Mouse (Mus musculus) hindlimb bud, embryonic 11.5 days (tissue): ENCODE data around the gene Sprn.

Source experiments
- DNase-seq: peaks from one replicate; pipeline ENCODE4 v3.0.0-alpha.2; 2012; ENCODE audit warnings: low read depth, low spot score; ENCODE audit errors: extremely low spot score

The Sprn gene

GRCm38 (mm10) chr7:140154218-140154927 is at the start of gene Sprn:
Gene Sprn (minus strand): TSS chr7:140154877.
- no peak for DNase-seq

- no peak for DNase-seq
These were observed 46.4 kb upstream of the Sprn start for GRCm38 (mm10) chr7:140201090-140201489.

GRCm38 (mm10) chr7:140196002-140196401 is 41.3 kb upstream of the Sprn start:
- DNase-seq = no peak

- no peak for DNase-seq
These were observed 39.4 kb upstream of the Sprn start for GRCm38 (mm10) chr7:140194031-140194430.

- no peak for DNase-seq
These were observed 38.2 kb upstream of the Sprn start for GRCm38 (mm10) chr7:140192851-140193250.

- no peak for DNase-seq
These were observed 37.8 kb upstream of the Sprn start for GRCm38 (mm10) chr7:140192445-140192844.

GRCm38 (mm10) chr7:140190435-140190834 is 35.8 kb upstream of the Sprn start:
- DNase-seq = no peak

GRCm38 (mm10) chr7:140188391-140189328 is 34.0 kb upstream of the Sprn start:
- DNase-seq = peak; percentile 26

GRCm38 (mm10) chr7:140187721-140188390 is 33.2 kb upstream of the Sprn start:
- DNase-seq = no peak

- DNase-seq = no peak
These were observed 32.3 kb upstream of the Sprn start for GRCm38 (mm10) chr7:140186646-140187620.

- no peak for DNase-seq
These were observed 29.5 kb upstream of the Sprn start for GRCm38 (mm10) chr7:140184206-140184605.

- DNase-seq = no peak
These were observed 26.0 kb upstream of the Sprn start for GRCm38 (mm10) chr7:140180692-140181091.

- DNase-seq = no peak
These were observed 24.5 kb upstream of the Sprn start for GRCm38 (mm10) chr7:140179176-140179575.

GRCm38 (mm10) chr7:140172936-140173335 is 18.3 kb upstream of the Sprn start, which contains the start of gene Olfr523:
Gene Olfr523 (plus strand): TSS chr7:140173217.
- DNase-seq = no peak

- no peak for DNase-seq
These were observed 16.2 kb upstream of the Sprn start for GRCm38 (mm10) chr7:140170863-140171262.

GRCm38 (mm10) chr7:140169386-140169785 is 14.7 kb upstream of the Sprn start:
- DNase-seq = no peak

GRCm38 (mm10) chr7:140167950-140168349 is 13.3 kb upstream of the Sprn start:
- DNase-seq = no peak

GRCm38 (mm10) chr7:140164664-140165063 is 10.0 kb upstream of the Sprn start, which contains the start of gene Olfr522:
Gene Olfr522 (minus strand): TSS chr7:140164764.
- no peak for DNase-seq

- DNase-seq = no peak
These were observed 5.7 kb upstream of the Sprn start for GRCm38 (mm10) chr7:140160363-140160762.

GRCm38 (mm10) chr7:140153829-140154217 is 854 bp downstream of the Sprn start:
- DNase-seq = no peak
